Mouse (Mus musculus): ENCODE data around the gene Tex26.

- TF ChIP-seq CTCF (IDR thresholded peaks at IDR 0.05) (no peak), EP300 (IDR thresholded peaks at IDR 0.05) (no peak)
Measured at GRCm38 (mm10) chr5:149451209-149451681, 11.8 kb downstream of the Tex26 start.

Data from lung, postnatal 0 days (tissue).